Mouse (Mus musculus) stomach, embryonic 14.5 days (tissue): ENCODE data around the gene Gm12695. TPM values are rescaled to one million over a fixed set of nuclear protein-coding genes. Genes with fewer than 3 reads are reported as not detected.
A peak's percentile ranks its signal among the peaks of the same experiment; 100 is the strongest.

Experiments used
- ATAC-seq: fragments of 200-750 bp; cut with Nextera tagmentation; 2 replicates; pipeline ENCODE4 v1.8.0; 2017; ENCODE audit warnings: low read depth, moderate TSS enrichment; ENCODE audit not compliant: insufficient number of reproducible peaks, insufficient read depth, low FRiP score
- H3K27ac ChIP-seq: fragments of 300-500 bp; sonication (generic); 2 replicates; pipeline ENCODE4 v1.5.1; 2014; ENCODE audit warnings: mild to moderate bottlenecking, low read length, moderate library complexity, mixed read lengths
- H3K27me3 ChIP-seq: fragments of 300-500 bp; sonication (generic); 2 replicates; pipeline ENCODE4 v1.6.1; 2014; ENCODE audit warnings: low read length, control low read depth, mixed read lengths; ENCODE audit not compliant: control insufficient read depth, insufficient read depth
- H3K36me3 ChIP-seq: fragments of 300-500 bp; sonication (generic); 2 replicates; pipeline ENCODE4 v1.6.1; 2014; ENCODE audit warnings: mild to moderate bottlenecking, control low read depth, low read length, moderate library complexity, mixed read lengths; ENCODE audit not compliant: control insufficient read depth, insufficient read depth
- H3K4me1 ChIP-seq: fragments of 300-500 bp; sonication (generic); 2 replicates; pipeline ENCODE4 v1.6.1; 2014; ENCODE audit warnings: low read length, control low read depth, mixed read lengths; ENCODE audit not compliant: control insufficient read depth, insufficient read depth
- H3K4me2 ChIP-seq: fragments of 300-500 bp; sonication (generic); replicated peaks from 2 replicates; pipeline ENCODE4 v1.6.1; 2014; ENCODE audit warnings: low read depth, low read length, control low read depth
- H3K4me3 ChIP-seq: fragments of 300-500 bp; sonication (generic); 2 replicates; pipeline ENCODE4 v1.5.1; 2014; ENCODE audit warnings: low read depth, low read length, control low read depth
- H3K9ac ChIP-seq: fragments of 300-500 bp; sonication (generic); replicated peaks from 2 replicates; pipeline ENCODE4 v1.6.1; 2014; ENCODE audit warnings: low read depth, mild to moderate bottlenecking, control low read depth, low read length, moderate library complexity, mixed read lengths
- H3K9me3 ChIP-seq: fragments of 300-500 bp; sonication (generic); 2 replicates; pipeline ENCODE4 v1.6.1; 2016; ENCODE audit warnings: low read depth, low read length, control low read depth; ENCODE audit not compliant: control insufficient read depth
- WGBS: fragments of 180-500 bp; shearing (Covaris S2); extraction: QIAGEN DNeasy Blood & Tissue Kit; methylation state at CpG from one replicate; pipeline ENCODE4 v1.1.7; 2014; 5-methylcytosine and 5-hydroxymethylcytosine counted together
- polyA plus RNA-seq: library from polyadenylated mRNA; unstranded; fragments of >200 nt; fragmentation: Nextera tagmentation; extraction: Ambion mirVana; gene quantifications from 2 replicates; pipeline ENCODE4 v1.2.1, GENCODE M21; 2014

Gene Gm12695
- polyA plus RNA-seq, result not detected in 2 replicates

DNA sequence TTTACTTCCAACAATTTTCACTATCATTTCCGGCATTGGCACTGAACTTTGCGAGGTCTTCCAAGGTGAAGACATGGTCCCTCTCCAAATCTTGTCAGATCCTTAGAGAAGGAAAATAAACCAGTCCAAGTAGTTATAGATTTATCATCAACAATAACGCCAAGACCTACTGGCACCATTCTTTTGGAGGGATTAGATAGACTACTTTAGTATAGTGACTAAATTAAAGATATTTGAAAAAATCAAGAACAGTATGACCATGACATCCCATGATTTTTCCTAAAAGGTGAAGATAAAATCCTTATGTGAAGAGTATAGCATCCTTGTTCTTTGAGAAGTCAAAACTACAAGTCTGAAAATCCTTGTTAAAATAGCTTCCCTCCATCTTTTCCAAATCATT, at the start of gene Gm12695:
Gene Gm12695 (minus strand): TSS at position 101 of the 400 bp plus-strand sequence.
- 85% methylated on average over 3 of the region's 3 CpGs for WGBS
- Histone ChIP-seq H3K4me3 (no peak within 1 kb of the TSS), H3K4me2 (no peak within 1 kb of the TSS), H3K9me3 (no peaks in the 10 kb centered on the region), H3K4me1 (no peaks in the 10 kb centered on the region), H3K36me3 (no peaks in the 10 kb centered on the region), H3K9ac (no peak within 1 kb of the TSS), H3K27me3 (no peaks in the 10 kb centered on the region), H3K27ac (no peak within 1 kb of the TSS)
- ATAC-seq, result no peak

DNA sequence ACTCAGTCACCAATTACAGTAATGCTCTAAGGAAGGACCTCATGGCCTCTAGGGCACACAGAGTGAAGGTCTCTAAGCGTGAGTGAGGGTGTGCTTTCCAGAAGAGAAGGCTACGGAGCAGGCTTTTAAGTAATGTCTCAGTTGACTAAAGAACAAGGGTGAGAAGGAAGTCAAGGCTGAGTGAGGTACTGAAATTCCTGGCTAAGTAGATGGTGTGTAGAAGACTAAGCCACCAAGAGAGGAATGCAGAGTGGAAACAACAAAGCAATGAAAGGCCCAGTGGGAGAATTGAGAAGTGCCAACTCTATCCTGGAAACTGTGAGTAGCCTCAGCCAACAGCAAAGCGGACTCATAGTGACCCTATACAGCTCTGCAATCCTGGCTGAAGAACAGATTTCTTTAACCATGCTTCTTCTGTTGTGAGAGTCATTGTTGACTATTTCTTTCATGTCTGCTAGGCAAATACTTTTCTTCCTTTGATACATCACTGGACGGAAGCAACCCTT, 40.6 kb upstream of the Gm12695 start:
- no peaks in the 10 kb centered on the region for H3K9me3 ChIP-seq
- H3K4me1 ChIP-seq, result no peaks in the 10 kb centered on the region
- no peak overlapping the region for H3K9ac ChIP-seq
- no peak for ATAC-seq
- H3K4me2 ChIP-seq, result no peak overlapping the region
- no peak overlapping the region for H3K4me3 ChIP-seq
- H3K36me3 ChIP-seq, result no peaks in the 10 kb centered on the region
- no peaks in the 10 kb centered on the region for H3K27me3 ChIP-seq
- WGBS, result 79% methylated on average over 4 of the region's 4 CpGs
- H3K27ac ChIP-seq, result no peak overlapping the region

DNA sequence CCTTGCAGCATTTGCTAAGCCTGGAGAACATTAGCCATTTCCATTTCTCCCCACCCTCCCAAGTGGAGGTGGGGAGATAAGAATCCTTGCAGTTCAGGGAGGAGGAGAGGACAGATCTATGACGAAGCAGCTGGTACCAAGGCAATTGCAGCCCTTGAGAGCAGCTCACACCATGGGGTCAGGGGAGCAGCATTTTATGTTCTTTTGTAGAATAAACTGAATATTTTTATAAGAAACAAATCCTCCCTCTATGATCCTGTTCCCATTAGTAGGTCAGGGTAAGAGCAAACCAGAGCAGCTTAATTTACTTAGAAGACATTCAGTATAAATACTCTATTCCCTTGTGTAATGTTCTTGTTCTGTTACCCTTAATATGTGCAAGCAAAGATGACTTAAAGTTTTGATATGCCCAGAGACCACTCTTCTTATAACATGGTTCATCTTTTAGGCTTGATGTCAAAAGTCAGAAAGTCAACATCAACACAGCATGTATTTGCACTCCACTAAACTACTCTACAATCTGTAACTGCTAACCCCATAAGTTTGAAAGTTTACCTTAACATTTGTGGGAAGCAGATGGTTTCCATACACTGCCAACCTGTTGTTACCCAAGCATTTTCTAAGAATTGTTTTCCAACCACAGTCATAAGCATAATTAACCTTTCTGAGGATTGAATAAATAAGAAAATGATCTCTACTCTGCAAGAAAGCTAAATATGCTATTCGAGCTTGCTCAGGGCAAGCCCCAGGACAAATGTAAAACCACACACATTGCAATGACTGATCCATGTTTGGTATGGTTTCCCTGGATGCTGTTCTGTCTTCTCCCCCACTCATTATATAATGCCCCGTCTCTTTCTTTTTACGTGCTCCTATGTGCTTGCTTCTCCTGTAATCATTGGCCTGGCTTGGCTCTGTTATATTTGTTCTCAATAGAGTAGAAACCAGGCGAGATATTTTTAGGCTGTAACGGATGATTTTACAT, 22.1 kb upstream of the Gm12695 start:
- 39% methylated on average over 6 of the region's 6 CpGs for WGBS
- ATAC-seq, result peak; percentile 79
- H3K9ac ChIP-seq, result no peak overlapping the region
- H3K4me1 ChIP-seq, result no peaks in the 10 kb centered on the region
- peak overlapping the region; percentile 53; the same call in 1 of the 2 replicates for H3K27ac ChIP-seq
- H3K27me3 ChIP-seq, result no peaks in the 10 kb centered on the region
- H3K4me2 ChIP-seq, result no peak overlapping the region
- no peaks in the 10 kb centered on the region for H3K9me3 ChIP-seq
- no peaks in the 10 kb centered on the region for H3K36me3 ChIP-seq
- H3K4me3 ChIP-seq, result no peak overlapping the region

- Histone ChIP-seq H3K4me1 (0 out of 2 replicates have a peak, but pooled peaks cover 2% of the 10 kb centered on the region), H3K27ac (no peak overlapping the region), H3K4me2 (no peak overlapping the region), H3K9ac (no peak overlapping the region), H3K4me3 (no peak overlapping the region), H3K27me3 (no peaks in the 10 kb centered on the region), H3K36me3 (no peaks in the 10 kb centered on the region), H3K9me3 (no peaks in the 10 kb centered on the region)
- no peak for ATAC-seq
- 41% methylated on average over 7 of the region's 7 CpGs for whole genome bisulfite sequencing
Measured at GRCm38 (mm10) chr4:96799380-96800157, 14.6 kb upstream of the Gm12695 start.

- no peak overlapping the region for H3K9ac ChIP-seq
- 48% methylated on average over 1 of the region's 1 CpGs for WGBS
- H3K4me1 ChIP-seq, result 0 out of 2 replicates have a peak, but pooled peaks cover 2% of the 10 kb centered on the region
- no peaks in the 10 kb centered on the region for H3K9me3 ChIP-seq
- H3K4me3 ChIP-seq, result no peak overlapping the region
- ATAC-seq, result no peak
- no peaks in the 10 kb centered on the region for H3K27me3 ChIP-seq
- H3K36me3 ChIP-seq, result no peaks in the 10 kb centered on the region
- no peak overlapping the region for H3K27ac ChIP-seq
- H3K4me2 ChIP-seq, result no peak overlapping the region
Measured at GRCm38 (mm10) chr4:96797583-96797982, 12.6 kb upstream of the Gm12695 start.

GRCm38 (mm10) chr4:96791301-96791700, 6.3 kb upstream of the Gm12695 start:
- Histone ChIP-seq H3K4me3 (no peak overlapping the region), H3K9ac (no peak overlapping the region), H3K4me2 (no peak overlapping the region), H3K27ac (no peak overlapping the region), H3K36me3 (no peaks in the 10 kb centered on the region), H3K27me3 (no peaks in the 10 kb centered on the region), H3K9me3 (no peaks in the 10 kb centered on the region), H3K4me1 (no peaks in the 10 kb centered on the region)
- ATAC-seq, result no peak

GRCm38 (mm10) chr4:96789905-96790304, 4.9 kb upstream of the Gm12695 start:
- Histone ChIP-seq H3K4me1 (no peaks in the 10 kb centered on the region), H3K27me3 (no peaks in the 10 kb centered on the region), H3K36me3 (no peaks in the 10 kb centered on the region), H3K4me2 (no peak overlapping the region), H3K9ac (no peak overlapping the region), H3K4me3 (no peak overlapping the region), H3K27ac (no peak overlapping the region), H3K9me3 (no peaks in the 10 kb centered on the region)
- WGBS, result 33% methylated on average over 3 of the region's 3 CpGs
- ATAC-seq, result no peak

DNA sequence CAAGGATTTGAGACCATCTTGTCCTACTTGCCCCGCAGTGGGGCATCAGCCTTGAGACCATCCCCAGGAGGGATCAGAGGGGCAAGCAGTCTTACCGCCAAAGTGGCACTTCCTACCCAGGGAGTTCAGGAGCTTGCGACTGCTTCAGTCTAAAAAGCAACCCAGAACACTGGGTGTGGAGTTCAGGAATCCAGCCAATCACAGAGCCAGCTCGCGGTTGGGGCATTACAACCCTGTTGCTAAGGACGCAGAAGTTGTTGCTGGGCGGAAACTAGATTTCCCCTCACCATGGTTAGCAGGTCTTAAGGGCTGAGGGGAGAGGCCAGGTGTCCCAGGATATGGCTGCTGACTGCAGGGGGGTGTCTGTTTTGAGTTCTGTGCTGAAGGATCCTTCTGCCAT, 1.6 kb upstream of the Gm12695 start:
- no peaks in the 10 kb centered on the region for H3K27me3 ChIP-seq
- 24% methylated on average over 7 of the region's 7 CpGs for WGBS
- no peak overlapping the region for H3K4me2 ChIP-seq
- H3K9me3 ChIP-seq, result no peaks in the 10 kb centered on the region
- peak; percentile 69; the same call in 1 of the 2 replicates for ATAC-seq
- H3K9ac ChIP-seq, result no peak overlapping the region
- H3K4me1 ChIP-seq, result no peaks in the 10 kb centered on the region
- H3K27ac ChIP-seq, result no peak overlapping the region
- H3K36me3 ChIP-seq, result no peaks in the 10 kb centered on the region
- H3K4me3 ChIP-seq, result no peak overlapping the region
